Mouse (Mus musculus): ENCODE data around the gene Mecr. TPM values are rescaled to one million over a fixed set of nuclear protein-coding genes. Genes with fewer than 3 reads are reported as not detected.

The Mecr gene
- total and polyA plus RNA-seq, 2 experiments: 34.8 to 39.4 TPM

GRCm38 (mm10) chr4:131874567-131874966 lies 31.3 kb downstream of the Mecr start:
- Histone ChIP-seq H3K9ac (ENCODE audit: low read depth, low read length) (peak overlapping the region; percentile 100), H3K36me3 (ENCODE audit: control insufficient read depth, insufficient read depth, low read length) (no peaks in the 10 kb centered on the region), H3K4me1 (ENCODE audit: control insufficient read depth, insufficient read depth, low read length) (peaks cover 28% of the 10 kb centered on the region), H3K27ac (replicated peaks; ENCODE audit: insufficient read depth, low read depth, low read length) (peak overlapping the region; percentile 99), H3K27me3 (ENCODE audit: control insufficient read depth, insufficient read depth, low read length) (no peaks in the 10 kb centered on the region), H3K4me3 (ENCODE audit: insufficient read depth, low read depth, low read length) (peak overlapping the region; percentile 78), H3K79me2 (ENCODE audit: control insufficient read depth, insufficient read depth, low read length) (peaks cover 36% of the 10 kb centered on the region)
- WGBS: 2% methylated on average over 11 of the region's 11 CpGs
- no peak for DNase-seq (ENCODE audit: extremely low read depth, low read depth, low spot score)
- no peak for TF ChIP-seq POLR2A (IDR thresholded peaks at IDR 0.05; ENCODE audit: extremely low read depth, insufficient read depth, low read length)
- TF ChIP-seq CTCF (IDR thresholded peaks at IDR 0.05; ENCODE audit: low read depth, low read length): no peak

GRCm38 (mm10) chr4:131875242-131875641 lies 32.0 kb downstream of the Mecr start:
- H3K4me1 ChIP-seq (ENCODE audit: control insufficient read depth, insufficient read depth, low read length): peaks cover 30% of the 10 kb centered on the region
- H3K27ac ChIP-seq (replicated peaks; ENCODE audit: insufficient read depth, low read depth, low read length): peak overlapping the region; percentile 33
- peaks cover 40% of the 10 kb centered on the region for H3K79me2 ChIP-seq (ENCODE audit: control insufficient read depth, insufficient read depth, low read length)
- peak overlapping the region; percentile 78 for H3K4me3 ChIP-seq (ENCODE audit: insufficient read depth, low read depth, low read length)
- H3K36me3 ChIP-seq (ENCODE audit: control insufficient read depth, insufficient read depth, low read length): no peaks in the 10 kb centered on the region
- H3K27me3 ChIP-seq (ENCODE audit: control insufficient read depth, insufficient read depth, low read length): no peaks in the 10 kb centered on the region
- no peak for DNase-seq (ENCODE audit: extremely low read depth, low read depth, low spot score)
- WGBS: 29% methylated on average over 3 of the region's 3 CpGs
- H3K9ac ChIP-seq (ENCODE audit: low read depth, low read length): peak overlapping the region; percentile 48
- TF ChIP-seq CTCF (IDR thresholded peaks at IDR 0.05; ENCODE audit: low read depth, low read length): no peak
- no peak for TF ChIP-seq POLR2A (IDR thresholded peaks at IDR 0.05; ENCODE audit: extremely low read depth, insufficient read depth, low read length)

- Histone ChIP-seq H3K27ac (replicated peaks; ENCODE audit: insufficient read depth, low read depth, low read length) (peak overlapping the region; percentile 41), H3K9ac (ENCODE audit: low read depth, low read length) (peak overlapping the region; percentile 32; the same call in 1 of the 2 replicates), H3K4me3 (ENCODE audit: insufficient read depth, low read depth, low read length) (no peak overlapping the region), H3K36me3 (ENCODE audit: control insufficient read depth, insufficient read depth, low read length) (no peaks in the 10 kb centered on the region), H3K27me3 (ENCODE audit: control insufficient read depth, insufficient read depth, low read length) (no peaks in the 10 kb centered on the region), H3K79me2 (ENCODE audit: control insufficient read depth, insufficient read depth, low read length) (peaks cover 49% of the 10 kb centered on the region), H3K4me1 (ENCODE audit: control insufficient read depth, insufficient read depth, low read length) (peaks cover 41% of the 10 kb centered on the region)
- 39% methylated on average over 2 of the region's 2 CpGs for WGBS
- TF ChIP-seq POLR2A (IDR thresholded peaks at IDR 0.05; ENCODE audit: extremely low read depth, insufficient read depth, low read length): no peak
- TF ChIP-seq CTCF (IDR thresholded peaks at IDR 0.05; ENCODE audit: low read depth, low read length): no peak
- peak; percentile 77 for DNase-seq (ENCODE audit: extremely low read depth, low read depth, low spot score)
Measured at GRCm38 (mm10) chr4:131876836-131877235, 33.6 kb downstream of the Mecr start.

- 20% methylated on average over 1 of the region's 1 CpGs for WGBS
- no peak for DNase-seq (ENCODE audit: extremely low read depth, low read depth, low spot score)
- Histone ChIP-seq H3K9ac (ENCODE audit: low read depth, low read length) (no peak overlapping the region), H3K27me3 (ENCODE audit: control insufficient read depth, insufficient read depth, low read length) (no peaks in the 10 kb centered on the region), H3K27ac (replicated peaks; ENCODE audit: insufficient read depth, low read depth, low read length) (peak overlapping the region; percentile 56; the same call in 1 of the 2 replicates), H3K4me1 (ENCODE audit: control insufficient read depth, insufficient read depth, low read length) (peaks cover 57% of the 10 kb centered on the region), H3K4me3 (ENCODE audit: insufficient read depth, low read depth, low read length) (no peak overlapping the region), H3K36me3 (ENCODE audit: control insufficient read depth, insufficient read depth, low read length) (peaks cover 3% of the 10 kb centered on the region), H3K79me2 (ENCODE audit: control insufficient read depth, insufficient read depth, low read length) (peaks cover 50% of the 10 kb centered on the region)
- TF ChIP-seq POLR2A (IDR thresholded peaks at IDR 0.05; ENCODE audit: extremely low read depth, insufficient read depth, low read length) (no peak), CTCF (IDR thresholded peaks at IDR 0.05; ENCODE audit: low read depth, low read length) (no peak)
Measured at GRCm38 (mm10) chr4:131879692-131880091, 36.4 kb downstream of the Mecr start.

- H3K9ac ChIP-seq (ENCODE audit: low read depth, low read length): no peak overlapping the region
- no peak overlapping the region for H3K4me3 ChIP-seq (ENCODE audit: insufficient read depth, low read depth, low read length)
- DNase-seq (ENCODE audit: extremely low read depth, low read depth, low spot score): no peak
- WGBS: 69% methylated on average over 7 of the region's 7 CpGs
- H3K36me3 ChIP-seq (ENCODE audit: control insufficient read depth, insufficient read depth, low read length): peaks cover 9% of the 10 kb centered on the region
- H3K4me1 ChIP-seq (ENCODE audit: control insufficient read depth, insufficient read depth, low read length): peaks cover 59% of the 10 kb centered on the region
- no peaks in the 10 kb centered on the region for H3K27me3 ChIP-seq (ENCODE audit: control insufficient read depth, insufficient read depth, low read length)
- peaks cover 58% of the 10 kb centered on the region for H3K79me2 ChIP-seq (ENCODE audit: control insufficient read depth, insufficient read depth, low read length)
- H3K27ac ChIP-seq (replicated peaks; ENCODE audit: insufficient read depth, low read depth, low read length): no peak overlapping the region; the same call in 1 of the 2 replicates
- no peak for TF ChIP-seq POLR2A (IDR thresholded peaks at IDR 0.05; ENCODE audit: extremely low read depth, insufficient read depth, low read length)
- no peak for TF ChIP-seq CTCF (IDR thresholded peaks at IDR 0.05; ENCODE audit: low read depth, low read length)
Measured at GRCm38 (mm10) chr4:131881306-131881705, 38.0 kb downstream of the Mecr start.

GRCm38 (mm10) chr4:131883571-131883970 lies 40.3 kb downstream of the Mecr start:
- peaks cover 54% of the 10 kb centered on the region for H3K79me2 ChIP-seq (ENCODE audit: control insufficient read depth, insufficient read depth, low read length)
- H3K36me3 ChIP-seq (ENCODE audit: control insufficient read depth, insufficient read depth, low read length): peaks cover 11% of the 10 kb centered on the region
- peaks cover 64% of the 10 kb centered on the region for H3K4me1 ChIP-seq (ENCODE audit: control insufficient read depth, insufficient read depth, low read length)
- TF ChIP-seq POLR2A (IDR thresholded peaks at IDR 0.05; ENCODE audit: extremely low read depth, insufficient read depth, low read length): no peak
- TF ChIP-seq CTCF (IDR thresholded peaks at IDR 0.05; ENCODE audit: low read depth, low read length): no peak
- peak overlapping the region; percentile 40 for H3K27ac ChIP-seq (replicated peaks; ENCODE audit: insufficient read depth, low read depth, low read length)
- no peak overlapping the region for H3K9ac ChIP-seq (ENCODE audit: low read depth, low read length)
- no peaks in the 10 kb centered on the region for H3K27me3 ChIP-seq (ENCODE audit: control insufficient read depth, insufficient read depth, low read length)
- WGBS: 59% methylated on average over 6 of the region's 6 CpGs
- DNase-seq (ENCODE audit: extremely low read depth, low read depth, low spot score): no peak
- H3K4me3 ChIP-seq (ENCODE audit: insufficient read depth, low read depth, low read length): no peak overlapping the region
